Mouse (Mus musculus) heart, adult 8-10 months (tissue): Measurements from ENCODE around the gene Nop14. TPM values are rescaled to one million over a fixed set of nuclear protein-coding genes. Genes with fewer than 3 reads are reported as not detected.
"Not testable (repeated sequence)": the region's sequence is repeated elsewhere in the genome, so short reads cannot be mapped to it uniquely, and the experiment has no call there.

Experiments used
- DNase-seq: peaks from one replicate; pipeline ENCODE4 v3.0.0; 2022; ENCODE audit warnings: low spot score
- total RNA-seq, 4 experiments: library from RNA; stranded (reverse); gene quantifications; 2 replicates each; pipeline ENCODE4 v1.2.4; 2022

Nop14 gene
- total RNA-seq, 4 experiments from 2014 or later = 12.0 to 14.6 (median 12.8) TPM

DNA sequence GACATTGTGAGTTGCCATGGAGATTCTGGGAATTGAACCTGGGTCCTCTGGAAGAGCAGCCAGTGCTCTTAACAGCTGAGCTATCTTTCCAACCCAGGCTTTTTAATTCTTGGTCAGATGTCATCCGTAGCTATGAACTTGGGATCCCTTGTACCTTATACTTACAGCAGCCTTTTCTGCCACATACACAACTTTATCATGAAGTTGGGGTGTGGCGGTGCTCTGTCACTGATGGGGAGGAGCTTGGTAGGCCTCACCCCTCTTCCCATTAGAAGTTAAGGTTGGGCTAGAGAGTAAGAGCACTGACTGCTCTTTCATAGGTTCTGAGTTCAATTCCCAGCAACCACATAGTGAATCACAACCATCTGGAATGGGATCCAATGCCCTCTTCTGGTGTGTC lies 27.0 kb downstream of the Nop14 start:
- DNase-seq = no peak

DNA sequence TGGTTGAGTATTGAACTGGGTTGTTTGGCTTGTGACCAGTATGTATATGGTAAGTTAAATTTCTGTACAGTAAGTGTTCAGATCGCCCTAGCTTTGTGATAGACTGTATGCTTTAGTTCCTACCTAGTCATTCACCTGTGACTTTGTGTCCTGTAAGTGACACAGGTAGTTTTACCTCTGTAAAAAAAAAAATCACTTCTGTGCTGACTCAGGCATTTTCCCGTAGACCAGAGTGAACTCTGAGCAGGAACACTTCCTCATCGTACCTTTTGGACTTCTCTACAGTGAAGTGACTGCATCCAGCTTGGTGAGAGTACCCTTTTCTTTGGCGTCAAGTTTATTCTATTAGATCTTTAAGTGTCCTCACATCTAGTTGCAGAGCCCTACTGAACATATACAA lies 50.0 kb downstream of the Nop14 start:
- no peak for DNase-seq

DNA sequence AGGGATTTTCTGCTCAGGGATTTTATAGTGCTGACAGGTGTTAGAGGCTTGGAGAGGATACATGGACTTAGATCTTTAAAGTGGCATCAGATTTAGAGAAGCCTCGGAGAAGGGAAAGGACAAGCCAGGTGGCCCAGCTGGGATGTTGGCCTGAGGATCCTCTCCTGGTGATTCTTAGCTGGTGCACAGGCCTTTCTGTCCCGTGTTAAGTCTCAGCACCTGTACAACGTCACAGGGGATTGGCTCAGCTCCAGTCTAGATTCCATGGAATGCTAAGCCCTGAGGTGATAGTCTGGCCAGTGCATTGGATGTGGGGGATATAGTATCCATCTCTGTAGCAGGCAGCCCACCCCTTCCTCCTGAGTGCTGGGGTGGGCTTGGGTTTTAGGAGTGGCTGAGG lies 51.7 kb downstream of the Nop14 start:
- DNase-seq = no peak

DNA sequence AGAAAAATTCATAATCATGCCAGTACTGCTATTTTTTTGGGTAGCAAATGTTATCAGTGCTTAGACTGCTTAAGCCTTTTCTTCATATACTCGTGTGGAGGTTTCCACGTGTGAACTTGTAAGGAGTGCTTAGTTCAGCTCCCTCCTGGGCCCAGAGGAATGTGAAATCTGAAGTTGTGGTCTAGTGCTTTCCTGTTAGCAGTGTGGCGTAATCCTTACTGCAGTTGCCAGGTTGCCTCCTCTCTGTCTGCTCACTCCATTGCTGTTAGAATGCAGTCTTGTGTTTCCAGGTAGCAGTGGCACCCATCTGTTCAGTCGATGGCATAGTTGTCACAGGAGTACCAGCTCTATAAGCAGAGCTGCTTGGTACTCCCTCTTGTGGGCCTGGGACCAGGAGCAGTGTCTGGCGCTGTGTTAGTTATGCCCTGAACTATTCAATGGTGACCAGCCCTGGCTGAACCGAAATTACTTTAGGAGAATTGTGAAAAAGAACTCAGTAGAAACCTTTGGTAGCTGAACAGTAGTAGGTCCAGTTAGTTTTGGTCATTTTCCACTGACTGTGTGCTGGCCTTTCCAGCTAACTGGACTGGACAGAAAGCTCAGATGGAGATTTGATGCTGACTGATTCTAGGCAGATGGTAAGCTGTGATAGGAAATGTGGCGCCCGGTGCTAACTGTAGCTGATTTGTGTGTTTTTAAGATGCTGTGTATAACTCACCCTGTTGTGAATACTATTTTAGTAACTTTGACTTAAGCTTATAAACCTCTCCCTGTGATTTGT lies 52.7 kb downstream of the Nop14 start:
- DNase-seq = no peak

DNA sequence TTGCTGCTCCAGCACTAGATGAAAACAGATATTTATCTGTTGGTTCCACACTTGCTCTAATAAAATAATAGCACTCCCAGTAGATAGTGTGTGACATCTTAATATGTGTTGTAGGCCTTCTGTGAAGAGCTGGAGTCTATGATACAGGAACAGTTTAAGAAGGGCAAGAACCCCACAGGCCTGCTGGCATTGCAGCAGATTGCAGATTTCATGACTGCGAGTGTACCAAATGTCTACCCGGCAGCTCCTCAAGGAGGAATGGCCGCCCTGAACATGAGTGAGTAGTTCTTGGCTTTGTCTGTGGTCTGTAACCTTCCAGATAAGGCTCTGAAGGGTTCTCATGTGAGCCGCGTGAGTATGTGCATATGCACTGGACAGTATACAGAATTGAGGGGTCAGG lies 55.4 kb downstream of the Nop14 start:
- no peak for DNase-seq

DNA sequence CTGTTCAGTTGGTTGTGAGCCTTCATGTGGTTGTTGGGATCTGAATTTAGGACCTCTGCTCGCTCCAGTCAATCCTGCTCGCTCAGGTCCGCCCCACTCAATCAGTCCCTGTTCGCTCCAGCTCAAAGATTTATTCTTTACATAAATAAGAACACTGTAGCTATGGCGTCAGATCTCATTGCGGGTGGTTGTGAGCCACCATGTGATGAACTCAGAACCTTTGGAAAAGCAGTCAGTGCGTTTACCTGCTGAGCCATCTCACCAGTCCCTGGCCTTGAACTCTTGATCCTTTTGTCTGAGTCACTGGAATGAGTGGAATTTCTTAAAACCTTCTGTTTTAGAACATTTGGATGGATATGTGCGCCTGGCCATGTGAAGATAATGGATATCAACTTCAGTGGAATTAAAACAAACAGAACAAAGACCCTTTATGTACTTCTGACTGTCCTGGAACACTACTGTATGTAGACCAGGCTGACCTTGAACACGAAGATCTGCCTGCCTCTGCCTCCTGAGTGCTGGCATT lies 66.7 kb downstream of the Nop14 start:
- no peak for DNase-seq

DNA sequence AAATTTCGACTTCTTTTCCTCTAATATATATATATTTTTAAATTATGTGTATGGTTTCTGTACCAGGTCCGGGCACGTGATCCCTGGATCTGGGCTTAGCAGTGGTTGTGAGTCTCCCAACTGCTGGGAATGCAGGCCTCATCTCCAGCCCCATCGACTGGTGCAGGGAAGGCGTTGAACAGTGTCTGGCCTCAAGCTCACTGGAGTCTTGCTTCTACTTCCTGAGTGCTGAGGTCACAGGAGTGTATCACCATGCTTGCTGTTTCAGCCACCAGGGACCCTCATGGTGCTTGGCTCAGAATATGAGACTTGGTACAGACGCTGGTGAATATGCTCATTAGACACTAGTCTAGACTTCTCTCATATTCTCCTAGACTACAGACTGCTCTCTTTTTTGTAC lies 67.3 kb downstream of the Nop14 start:
- no peak for DNase-seq

DNA sequence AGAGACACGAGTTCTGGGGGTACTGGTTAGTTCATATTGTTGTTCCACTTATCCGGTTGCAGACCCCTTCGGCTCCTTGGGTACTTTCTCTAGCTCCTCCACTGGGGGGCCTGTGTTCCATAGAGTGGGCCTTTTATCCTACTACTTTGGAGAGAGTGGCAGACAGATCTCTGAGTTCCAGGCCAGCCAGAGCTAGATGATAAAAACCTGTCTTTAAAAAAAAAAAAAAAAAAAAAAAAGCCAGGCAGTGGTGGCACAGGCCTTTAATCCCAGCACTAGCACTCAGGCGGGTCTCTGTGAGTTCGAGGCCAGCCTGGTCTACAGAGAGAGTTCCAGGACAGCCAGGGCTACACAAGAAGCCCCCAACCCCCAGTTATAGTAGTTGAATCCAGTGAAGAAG lies 67.7 kb downstream of the Nop14 start:
- DNase-seq = not testable (repeated sequence)

DNA sequence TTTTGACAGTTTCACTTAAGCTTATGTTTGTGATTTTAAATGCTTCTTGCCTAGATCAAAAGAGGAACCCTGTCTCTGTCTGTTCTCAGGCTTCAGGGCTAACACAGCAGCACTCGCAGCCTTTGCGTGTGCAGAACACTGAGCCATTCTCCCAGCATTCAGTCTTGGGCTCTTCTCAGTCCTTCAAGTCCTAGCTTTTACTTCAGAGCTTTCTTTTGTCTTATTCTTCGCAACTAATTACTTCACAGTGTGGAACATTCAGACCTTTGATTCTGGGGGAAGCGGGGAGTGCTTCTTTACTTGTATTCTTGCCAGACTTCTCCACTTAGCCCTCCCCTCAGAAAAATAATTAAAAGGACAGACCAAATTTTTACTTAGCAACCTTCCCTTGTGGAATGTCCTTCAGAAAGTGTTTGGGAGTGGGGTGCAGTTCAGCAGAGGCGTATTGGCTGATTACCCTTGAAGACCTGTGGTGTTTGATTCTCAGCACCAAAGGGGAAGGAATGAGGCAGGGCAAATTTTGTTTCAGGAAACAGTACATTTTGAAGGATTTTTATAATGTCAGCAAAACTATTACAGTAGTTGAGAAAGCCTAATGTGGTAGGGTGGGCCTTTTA lies 68.5 kb downstream of the Nop14 start:
- no peak for DNase-seq

DNA sequence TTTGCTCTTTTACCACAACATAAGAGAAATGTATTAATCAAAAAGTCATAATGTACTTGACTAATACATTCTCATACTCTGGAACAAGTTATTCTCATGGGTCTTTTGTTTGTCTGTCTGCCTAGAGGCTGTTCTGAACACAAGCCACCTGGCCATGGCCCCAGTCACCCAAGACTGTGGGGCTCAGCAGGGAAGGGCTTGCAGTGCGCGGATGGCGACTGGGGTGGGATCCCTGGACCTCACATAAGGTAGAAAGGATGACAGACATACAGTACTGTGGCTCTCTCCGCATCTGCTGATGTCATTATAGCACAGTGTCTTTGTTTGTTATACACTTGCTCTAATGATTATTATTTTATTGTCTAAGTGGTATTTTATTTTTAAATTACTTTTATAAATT lies 69.2 kb downstream of the Nop14 start:
- no peak for DNase-seq

DNA sequence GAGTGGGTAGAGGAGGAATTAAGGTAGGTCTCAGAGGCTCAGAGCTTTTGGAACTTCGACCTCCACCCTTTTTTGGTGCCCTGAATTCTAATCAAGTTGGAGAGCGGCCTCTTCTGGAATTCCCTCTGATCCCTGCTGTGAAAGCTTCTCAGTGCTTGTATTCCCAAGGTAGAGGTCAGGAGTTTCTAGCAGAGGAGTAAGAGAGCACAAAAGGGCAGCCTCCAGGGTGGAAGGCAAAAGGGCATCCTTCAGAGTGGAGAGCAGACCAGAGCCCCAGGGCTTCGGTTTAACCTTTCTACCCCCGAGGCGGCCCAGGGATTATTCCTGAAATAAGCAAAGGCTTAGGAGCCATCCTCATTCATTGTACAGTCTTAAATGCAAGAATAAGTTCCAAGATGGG lies 69.9 kb downstream of the Nop14 start:
- DNase-seq = no peak

Other genes with a start within 250 kb of the Nop14 start
- gene Tnip2, start 146.2 kb downstream of the Nop14 start, total RNA-seq = 1 to 10 TPM; 6.6 to 8.4 (median 7.7) TPM
- gene Sh3bp2, start 134.3 kb downstream of the Nop14 start, total RNA-seq = 1 to 10 TPM; 1.3 to 3.6 (median 1.8) TPM
- gene Add1, start 86.5 kb downstream of the Nop14 start, total RNA-seq = 100 to 1,000 TPM; 124 to 154 (median 134) TPM
- 10 to 100 TPM in 3 of 4 experiments, 1 to 10 TPM in 1; 8.9 to 15.3 (median 11.0) TPM for gene Mfsd10, start 22.9 kb downstream of the Nop14 start, total RNA-seq
- gene Grk4, start 231 bp upstream of the Nop14 start, total RNA-seq = 1 to 10 TPM in 1 of 4 experiments, under 1 TPM in 3; 0.57 to 1.8 (median 0.69) TPM
- gene Htt, start 101.6 kb upstream of the Nop14 start, total RNA-seq = 10 to 100 TPM; 12.1 to 13.2 (median 12.4) TPM
- under 1 TPM; 0.16 to 0.72 (median 0.50) TPM for gene Msantd1, start 247.9 kb upstream of the Nop14 start, total RNA-seq